Mouse (Mus musculus) 416B (cell line): Measurements from ENCODE around the gene Isyna1.

Experiments
- DNase-seq: peaks from one replicate; pipeline ENCODE4 v3.0.0; 2011; ENCODE audit warnings: low read depth

The Isyna1 gene

DNA sequence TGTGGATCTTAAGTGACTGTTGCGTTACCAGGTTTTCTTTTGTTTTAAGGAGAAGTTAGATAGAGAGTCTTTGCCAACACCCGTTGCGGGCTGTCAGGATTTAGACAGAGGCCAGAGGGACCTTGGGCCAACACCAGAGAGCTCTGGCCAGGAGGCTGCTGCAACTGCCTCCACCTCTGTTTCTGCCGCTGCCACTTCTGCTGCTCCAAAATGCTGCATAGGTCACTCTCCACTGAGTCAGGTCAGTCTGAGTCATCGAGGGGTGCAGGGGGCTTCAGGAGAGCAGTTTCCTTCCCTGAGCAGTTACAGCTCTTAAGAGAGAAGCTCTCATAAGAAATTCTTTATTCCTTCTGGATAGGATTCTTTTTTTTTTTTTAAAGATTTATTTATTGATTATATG lies 32.9 kb downstream of the Isyna1 start:
- peak; percentile 70 for DNase-seq

GRCm38 (mm10) chr8:70628986-70629490 lies 34.9 kb downstream of the Isyna1 start:
- DNase-seq: no peak

DNA sequence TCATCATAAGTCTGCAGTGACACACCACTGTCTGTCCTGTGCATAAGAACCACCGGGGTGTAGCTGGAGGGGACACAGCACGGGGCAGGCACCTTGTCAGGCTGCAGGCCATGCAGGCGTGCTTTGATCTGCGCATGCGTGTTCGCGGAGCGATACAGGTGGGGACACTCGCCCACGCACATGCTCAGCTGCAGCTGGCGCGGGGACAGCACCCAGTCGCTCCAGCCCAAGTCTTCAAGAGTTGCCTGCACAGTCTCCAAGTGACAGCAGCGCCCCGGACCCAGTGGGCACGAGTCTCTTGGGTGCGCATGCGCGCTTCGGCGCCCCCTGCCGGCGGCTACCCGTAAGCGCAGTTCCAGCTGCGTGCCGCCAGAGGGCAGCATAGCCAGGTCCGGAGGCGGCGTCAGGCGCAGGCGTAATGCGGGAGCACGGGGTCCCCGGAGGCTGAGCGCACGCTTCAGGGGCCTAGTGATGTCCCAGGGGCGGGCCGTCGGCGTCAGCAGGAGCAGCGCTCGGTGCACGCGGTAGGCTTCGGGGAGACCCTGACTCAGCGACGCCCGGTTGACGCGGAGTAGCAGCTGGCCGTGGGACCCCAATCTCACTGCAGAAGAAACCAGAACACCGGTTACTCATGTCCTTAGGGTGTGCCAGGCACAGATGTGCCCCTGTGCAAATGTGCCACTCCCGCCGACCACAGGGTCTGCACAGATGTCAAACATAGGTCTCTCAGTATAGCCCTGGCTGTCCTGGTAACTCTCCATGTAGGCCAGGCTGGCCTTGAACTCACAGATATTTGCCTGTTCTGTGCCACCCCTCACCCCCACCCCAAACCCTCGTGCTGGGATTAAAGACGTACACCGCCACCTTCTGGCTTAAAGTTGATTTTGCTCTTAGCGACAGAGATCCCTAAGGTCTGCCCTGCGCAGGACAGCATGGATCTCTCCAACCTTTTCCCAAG lies 35.7 kb downstream of the Isyna1 start:
- peak; percentile 94 for DNase-seq

- DNase-seq: peak; percentile 92
Observed at GRCm38 (mm10) chr8:70630532-70631381, 36.6 kb downstream of the Isyna1 start.

DNA sequence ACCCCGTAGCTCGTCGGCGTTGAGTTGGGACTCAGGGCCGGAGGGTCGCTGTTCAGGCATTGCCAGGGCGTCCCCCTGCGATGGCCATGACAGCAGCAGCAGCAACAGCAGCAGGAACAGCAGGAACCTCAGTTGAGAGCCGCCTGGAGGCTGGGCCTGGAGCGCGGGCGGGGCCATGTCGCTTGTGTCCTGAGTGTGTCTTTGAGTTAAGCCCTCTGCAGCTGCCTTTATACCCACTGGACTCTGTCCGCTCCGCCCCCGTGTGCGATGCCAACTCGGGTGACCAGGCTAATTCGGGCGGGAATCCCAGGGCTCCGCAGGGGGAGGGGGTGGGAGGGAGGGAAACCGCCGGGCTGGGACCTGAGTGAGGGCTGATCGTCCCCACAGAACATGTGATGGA lies 37.3 kb downstream of the Isyna1 start:
- peak; percentile 74 for DNase-seq

DNA sequence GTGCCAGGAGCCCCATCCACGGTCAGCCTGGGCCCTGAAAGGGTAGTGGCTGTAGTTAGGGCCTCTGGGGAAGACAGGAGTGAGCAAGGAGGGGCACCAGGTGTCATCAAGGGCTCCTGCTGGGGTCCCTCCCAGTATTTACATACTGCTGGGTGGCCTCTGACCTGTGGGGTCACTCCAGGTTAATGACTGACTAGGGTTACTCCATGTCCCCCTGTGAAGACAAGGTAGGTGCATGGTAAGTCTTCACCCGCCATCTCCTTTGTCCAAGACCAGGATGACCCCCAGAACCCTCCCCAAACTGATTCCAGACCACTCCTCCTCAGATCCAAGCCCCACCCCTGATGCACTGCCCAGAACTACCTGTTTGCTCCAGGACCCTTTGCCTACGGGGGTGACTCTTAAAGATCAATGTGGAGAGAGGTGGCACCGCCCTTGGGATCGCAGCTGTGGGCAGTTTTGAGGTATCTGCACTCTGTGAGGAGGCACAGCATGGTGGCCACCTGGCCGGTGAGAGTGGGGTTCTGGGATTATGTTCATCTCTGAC lies 38.2 kb downstream of the Isyna1 start, which contains the start of gene Gdf15:
Gene Gdf15, minus strand, starts transcription at position 111 of the 547 bp plus-strand sequence.
- no peak for DNase-seq

GRCm38 (mm10) chr8:70634066-70634465 lies 39.9 kb downstream of the Isyna1 start:
- peak; percentile 86 for DNase-seq

- peak; percentile 89 for DNase-seq
Observed at GRCm38 (mm10) chr8:70635527-70635926, 41.4 kb downstream of the Isyna1 start.

DNA sequence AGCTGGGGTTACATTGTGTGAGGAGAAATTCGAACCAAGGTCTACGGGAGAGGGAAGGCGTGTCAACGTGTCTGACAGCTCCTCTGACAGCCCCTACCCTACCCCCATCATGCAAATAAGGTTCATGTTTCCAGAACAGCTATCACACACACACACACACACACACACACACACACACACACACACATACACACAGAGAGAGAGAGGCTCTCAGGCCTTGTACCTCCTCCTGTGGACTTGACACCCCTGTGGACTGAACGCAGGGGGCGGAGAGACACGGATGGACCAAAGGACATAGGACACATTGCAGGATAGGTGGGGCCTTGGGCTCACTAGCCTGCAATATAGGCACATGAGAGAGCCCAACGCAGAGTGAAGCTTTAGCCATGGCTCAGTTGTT lies 42.7 kb downstream of the Isyna1 start:
- no peak for DNase-seq

DNA sequence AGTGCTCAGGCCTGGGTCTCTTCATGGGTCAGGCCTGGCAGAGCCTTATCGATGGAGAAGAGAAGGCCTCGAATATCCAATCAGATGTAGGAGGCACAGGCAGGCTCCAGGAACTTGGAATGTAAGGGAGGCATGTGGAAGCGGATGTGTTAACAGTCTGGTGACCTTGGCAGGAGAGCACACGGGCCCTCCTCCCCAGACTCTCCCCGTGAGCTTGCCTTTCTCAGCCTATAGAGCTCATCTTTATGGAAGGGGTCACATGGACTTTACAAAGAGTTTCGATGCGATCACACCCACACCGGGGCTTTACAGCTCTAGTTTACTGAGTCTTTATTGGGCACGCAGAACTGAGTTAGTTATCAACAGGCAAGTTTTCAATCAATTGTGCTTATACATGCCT lies 44.6 kb downstream of the Isyna1 start:
- no peak for DNase-seq

- no peak for DNase-seq
Observed at GRCm38 (mm10) chr8:70643019-70643418, 48.8 kb downstream of the Isyna1 start.

- DNase-seq: peak; percentile 57
Observed at GRCm38 (mm10) chr8:70644065-70644464, 49.9 kb downstream of the Isyna1 start.

DNA sequence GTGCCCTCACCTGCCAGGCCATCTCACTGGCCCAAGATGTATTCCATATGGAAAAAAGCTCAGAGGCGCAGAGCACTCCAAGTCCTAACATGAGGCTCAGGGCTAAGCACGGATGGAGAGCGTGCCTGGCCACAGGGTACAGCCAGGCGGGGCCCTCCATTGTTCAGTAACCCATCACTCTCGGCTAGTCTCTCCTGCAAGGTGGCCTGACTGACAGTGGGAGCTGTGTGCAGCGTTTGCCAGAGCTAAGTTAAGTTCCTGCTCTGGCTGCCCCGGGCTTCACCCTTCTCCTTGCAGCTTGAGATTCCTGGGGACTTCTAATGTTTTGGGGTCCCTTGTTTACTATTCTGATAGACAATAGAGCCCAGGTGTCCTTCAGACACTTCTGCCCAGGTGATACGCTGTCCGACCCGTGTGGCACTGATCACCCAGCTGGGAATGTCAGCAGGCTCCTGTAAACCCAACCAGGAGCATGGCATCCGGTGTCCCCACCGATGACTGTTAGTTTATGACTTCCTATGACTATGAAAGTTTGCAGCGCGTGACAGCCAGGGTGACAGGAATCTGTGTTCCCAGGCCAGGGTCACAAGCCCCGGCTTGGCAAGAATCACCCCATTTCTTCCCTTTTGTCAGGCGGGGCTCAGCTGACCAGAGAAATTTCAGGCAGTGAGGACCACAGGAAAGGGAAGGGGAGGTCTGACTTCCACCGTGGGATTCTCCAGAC lies 51.5 kb downstream of the Isyna1 start:
- DNase-seq: no peak

GRCm38 (mm10) chr8:70646369-70646768 lies 52.2 kb downstream of the Isyna1 start:
- no peak for DNase-seq

DNA sequence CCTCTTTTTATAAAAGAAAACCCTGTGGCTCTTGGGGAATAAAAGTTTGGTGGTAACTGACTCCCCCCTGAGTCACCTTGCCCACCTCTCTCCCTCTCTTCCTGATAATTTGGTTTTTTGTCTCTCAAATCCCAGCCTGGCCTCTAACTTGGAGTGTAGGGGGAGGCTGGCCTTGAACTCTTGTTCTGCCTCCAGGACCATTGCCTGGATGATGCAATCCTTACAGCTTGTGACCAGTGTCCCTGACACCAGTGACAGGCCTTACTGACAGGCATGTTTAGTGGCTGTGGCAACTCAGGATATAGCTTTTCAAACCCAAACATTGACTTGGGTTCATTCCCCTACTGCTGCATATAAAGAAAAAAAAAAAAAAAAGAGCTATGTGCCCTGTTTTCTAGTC lies 52.6 kb downstream of the Isyna1 start:
- peak; percentile 60 for DNase-seq
